Mouse (Mus musculus): ENCODE results near the gene Nfix.

- TF ChIP-seq CTCF (IDR thresholded peaks at IDR 0.05; ENCODE audit: borderline replicate concordance, extremely low read depth, insufficient read depth, insufficient read length) (no peak), POLR2A (IDR thresholded peaks at IDR 0.05; ENCODE audit: borderline replicate concordance, extremely low read depth, insufficient read depth, insufficient read length, poor library complexity, severe bottlenecking) (no peak)
Observed at GRCm38 (mm10) chr8:84767221-84767620, 32.9 kb downstream of the Nfix start.

All from brain, embryonic 14.5 days (tissue).